Mouse (Mus musculus): ENCODE measurements around the gene Foxa1.

GRCm38 (mm10) chr12:57571773-57572172 lies 25.1 kb upstream of the Foxa1 start:
- TF ChIP-seq CTCF (IDR thresholded peaks at IDR 0.05; ENCODE audit: borderline replicate concordance, extremely low read depth, insufficient read depth, insufficient read length): no peak
- TF ChIP-seq POLR2A (IDR thresholded peaks at IDR 0.05; ENCODE audit: borderline replicate concordance, extremely low read depth, insufficient read depth, insufficient read length, poor library complexity, severe bottlenecking): no peak

All from brain, embryonic 14.5 days (tissue).